Mouse (Mus musculus): ENCODE measurements at regions not wholly inside any gene's neighbourhood (a gene's known extent, or its start where the extent isn't known, plus 50 kb on each side); places are given as distances from the start of the nearest gene placed in this dataset.

- DNase-seq (ENCODE audit: low spot score in 2 of 2): peak; percentile 0 to 26
Measured at GRCm38 (mm10) chrX:70820518-70820917, 229.5 kb upstream of the Mamld1 start.

GRCm38 (mm10) chrX:70817771-70818170, 232.3 kb upstream of the Mamld1 start:
- DNase-seq (ENCODE audit: low spot score in 2 of 2): no peak

- no peak for DNase-seq (ENCODE audit: low spot score in 2 of 2)
Measured at GRCm38 (mm10) chrX:70816662-70817061, 233.4 kb upstream of the Mamld1 start.

GRCm38 (mm10) chrX:70791796-70792195, 258.3 kb upstream of the Mamld1 start:
- no peak for DNase-seq (ENCODE audit: low spot score in 2 of 2)

- DNase-seq (ENCODE audit: low spot score in 2 of 2): no peak
Measured at GRCm38 (mm10) chrX:70762862-70763261, 285.9 kb upstream of the Tmem185a start.

DNA sequence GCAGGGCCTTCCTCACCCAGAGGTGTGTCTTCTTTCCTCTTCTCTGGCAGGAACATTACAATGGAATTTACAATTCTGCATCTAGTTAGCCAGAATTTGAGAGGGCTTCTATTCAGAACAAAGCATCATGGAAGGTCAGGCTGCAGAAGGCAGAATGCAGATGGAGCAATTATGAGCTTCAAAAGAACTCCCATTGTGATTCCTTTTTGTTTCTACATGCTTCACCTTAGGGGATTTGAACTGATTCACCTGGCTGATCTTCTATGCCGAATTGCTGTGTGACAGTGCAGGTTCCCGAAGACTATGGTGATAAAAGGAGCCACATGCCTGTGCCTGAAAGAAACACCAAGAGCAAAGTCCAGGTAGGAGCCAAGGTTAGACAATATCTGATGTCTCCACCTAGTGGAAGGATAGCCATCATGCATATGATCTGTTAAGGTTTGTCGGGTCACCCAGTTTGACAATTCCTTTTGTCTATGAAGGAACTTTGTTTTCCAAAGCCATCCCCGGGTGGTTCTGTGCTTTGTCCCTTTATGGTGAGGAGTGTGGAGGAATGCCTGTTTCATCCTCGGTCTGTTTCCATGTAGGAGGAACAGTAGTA, 236.1 kb upstream of the Tmem185a start:
- no peak for DNase-seq (ENCODE audit: low spot score in 2 of 2)

DNA sequence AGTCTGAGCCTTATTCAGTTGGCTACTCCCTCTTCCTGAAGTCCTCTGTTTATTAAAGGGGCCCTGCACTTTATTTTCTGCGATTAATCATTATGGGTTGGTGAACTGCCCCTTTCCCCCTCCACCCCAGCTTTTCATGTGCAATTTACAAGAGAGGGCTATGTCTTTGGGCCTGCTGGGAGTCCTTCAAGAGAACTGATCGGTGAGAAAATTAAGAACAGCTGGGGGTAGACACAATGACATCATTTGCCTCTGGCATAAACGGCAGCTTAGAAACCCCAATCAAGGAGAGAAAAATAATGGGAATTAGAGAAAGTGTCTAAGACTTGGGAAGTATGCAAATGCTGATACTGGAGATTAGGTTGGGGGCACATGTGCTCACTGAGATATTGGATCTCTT, 205.2 kb upstream of the Tmem185a start:
- no peak for DNase-seq (ENCODE audit: low spot score in 2 of 2)

DNA sequence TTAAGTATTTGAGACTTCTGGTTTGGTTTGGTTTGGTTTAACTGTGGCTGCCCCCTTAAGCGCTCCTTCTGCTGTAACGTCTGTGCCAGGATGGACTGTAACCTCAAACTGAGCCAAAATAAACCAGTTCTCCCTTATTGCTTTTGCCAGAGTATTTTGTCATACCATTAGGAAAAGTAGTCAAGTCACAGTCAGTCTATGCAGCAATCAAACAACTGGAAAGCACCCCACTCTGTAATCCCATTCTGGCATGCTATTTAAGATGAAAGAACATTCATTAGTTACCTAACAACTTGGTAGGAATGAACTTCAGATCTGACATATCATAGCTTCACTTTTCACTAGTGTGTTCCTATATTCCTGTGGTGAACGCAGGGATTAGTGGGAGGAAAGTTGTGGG, 190.1 kb upstream of the Tmem185a start:
- DNase-seq (ENCODE audit: low spot score in 2 of 2): no peak
